Mouse (Mus musculus) lung, postnatal 36 days (tissue): ENCODE results near the gene Nudt4.
A peak's percentile ranks its signal among the peaks of the same experiment; 100 is the strongest.

Experiments
- DNase-seq: peaks from one replicate; pipeline ENCODE4 v3.0.0; 2022; ENCODE audit warnings: mixed read lengths

The Nudt4 gene

GRCm38 (mm10) chr10:95535399-95536221, 28.3 kb downstream of the Nudt4 start:
- DNase-seq = no peak

- DNase-seq = no peak
Observed at GRCm38 (mm10) chr10:95533382-95533781, 30.6 kb downstream of the Nudt4 start.

GRCm38 (mm10) chr10:95532916-95533315, 31.0 kb downstream of the Nudt4 start:
- DNase-seq = peak; percentile 33

- DNase-seq = no peak
Observed at GRCm38 (mm10) chr10:95530551-95531121, 33.3 kb downstream of the Nudt4 start.

GRCm38 (mm10) chr10:95526495-95527122, 37.3 kb downstream of the Nudt4 start:
- peak; percentile 42 for DNase-seq

- DNase-seq = no peak
Observed at GRCm38 (mm10) chr10:95525871-95526270, 38.1 kb downstream of the Nudt4 start.

- DNase-seq = no peak
Observed at GRCm38 (mm10) chr10:95525037-95525675, 38.8 kb downstream of the Nudt4 start.

- no peak for DNase-seq
Observed at GRCm38 (mm10) chr10:95517656-95518055, 46.3 kb downstream of the Nudt4 start.

GRCm38 (mm10) chr10:95515293-95515931, 48.5 kb downstream of the Nudt4 start:
- peak; percentile 36 for DNase-seq

- peak; percentile 97 for DNase-seq
Observed at GRCm38 (mm10) chr10:95514656-95515292, 49.2 kb downstream of the Nudt4 start, which contains the start of gene Ube2n. Ube2n (plus strand) TSS chr10:95515145.

- no peak for DNase-seq
Observed at GRCm38 (mm10) chr10:95513768-95514556, 50.0 kb downstream of the Nudt4 start.

GRCm38 (mm10) chr10:95512635-95513034, 51.3 kb downstream of the Nudt4 start:
- no peak for DNase-seq

- no peak for DNase-seq
Observed at GRCm38 (mm10) chr10:95509263-95509662, 54.7 kb downstream of the Nudt4 start.

- peak; percentile 36 for DNase-seq
Observed at GRCm38 (mm10) chr10:95508793-95509192, 55.2 kb downstream of the Nudt4 start.

GRCm38 (mm10) chr10:95508126-95508525, 55.8 kb downstream of the Nudt4 start:
- DNase-seq = no peak

- no peak for DNase-seq
Observed at GRCm38 (mm10) chr10:95504341-95504740, 59.6 kb downstream of the Nudt4 start.

- no peak for DNase-seq
Observed at GRCm38 (mm10) chr10:95503443-95504235, 60.3 kb downstream of the Nudt4 start.

- DNase-seq = peak; percentile 95
Observed at GRCm38 (mm10) chr10:95501463-95502081, 62.4 kb downstream of the Nudt4 start, which contains the start of gene Mrpl42. Mrpl42 (minus strand) TSS chr10:95501940.

GRCm38 (mm10) chr10:95501033-95501432, 62.9 kb downstream of the Nudt4 start:
- DNase-seq = no peak
